Mouse (Mus musculus): Measurements from ENCODE around the gene Syk. TPM values are rescaled to one million over a fixed set of nuclear protein-coding genes. Genes with fewer than 3 reads are reported as not detected.
A peak's percentile ranks its signal among the peaks of the same experiment; 100 is the strongest.

Syk gene
- total RNA-seq, 1 experiment from 2014 or later, result 787 TPM

- peak; percentile 65 for ATAC-seq (ENCODE audit: extremely low read depth, insufficient number of reproducible peaks, low FRiP score, poor library complexity, severe bottlenecking)
Measured at GRCm38 (mm10) chr13:52624038-52624437, 41.1 kb downstream of the Syk start.

GRCm38 (mm10) chr13:52628602-52629001, 45.6 kb downstream of the Syk start:
- peak; percentile 37; the same call in 1 of the 2 replicates for ATAC-seq (ENCODE audit: extremely low read depth, insufficient number of reproducible peaks, low FRiP score, poor library complexity, severe bottlenecking)

- no peak for ATAC-seq (ENCODE audit: extremely low read depth, insufficient number of reproducible peaks, low FRiP score, poor library complexity, severe bottlenecking)
Measured at GRCm38 (mm10) chr13:52631624-52632023, 48.7 kb downstream of the Syk start.

DNA sequence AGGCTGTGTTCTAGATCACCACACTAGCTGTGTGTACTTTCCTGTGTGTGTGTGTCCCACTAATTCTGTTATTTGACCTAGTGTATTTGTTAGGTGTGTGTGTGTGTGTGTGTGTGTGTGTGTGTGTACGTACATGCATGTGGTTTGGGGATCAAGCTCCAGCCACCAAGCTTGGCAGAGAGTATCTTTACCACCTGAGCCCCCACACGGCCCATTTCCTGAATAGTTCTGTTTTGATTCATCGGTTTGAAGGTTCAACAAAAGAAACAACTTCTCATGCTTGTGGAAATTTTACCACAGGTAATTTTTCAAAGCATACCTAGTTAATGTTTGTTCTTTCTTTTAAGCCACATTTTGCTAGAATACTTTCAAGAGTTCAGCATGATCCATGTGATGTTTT, 52.5 kb downstream of the Syk start:
- ATAC-seq (ENCODE audit: extremely low read depth, insufficient number of reproducible peaks, low FRiP score, poor library complexity, severe bottlenecking), result no peak

GRCm38 (mm10) chr13:52636176-52636748, 53.3 kb downstream of the Syk start:
- peak; percentile 86 for ATAC-seq (ENCODE audit: extremely low read depth, insufficient number of reproducible peaks, low FRiP score, poor library complexity, severe bottlenecking)

DNA sequence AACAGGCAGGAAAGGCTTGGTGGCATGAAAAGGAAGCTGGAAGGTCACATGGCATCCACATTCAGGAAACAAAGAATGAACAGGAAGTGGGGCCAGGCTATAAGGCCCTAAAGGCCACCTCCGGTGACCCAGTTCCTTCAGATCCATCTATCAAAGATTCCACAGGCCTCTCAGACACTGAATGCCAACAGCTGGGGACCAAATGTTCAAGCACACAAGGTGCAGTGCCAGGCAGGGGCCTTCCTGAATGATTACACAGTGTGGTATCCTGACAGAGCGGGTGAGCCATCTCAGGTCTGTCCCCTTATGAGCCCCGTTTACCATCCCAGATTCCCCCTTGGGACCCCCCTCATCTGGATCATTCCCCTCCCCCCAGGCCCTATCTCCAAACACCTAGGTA, 63.6 kb downstream of the Syk start:
- ATAC-seq (ENCODE audit: extremely low read depth, insufficient number of reproducible peaks, low FRiP score, poor library complexity, severe bottlenecking), result no peak

- no peak for ATAC-seq (ENCODE audit: extremely low read depth, insufficient number of reproducible peaks, low FRiP score, poor library complexity, severe bottlenecking)
Measured at GRCm38 (mm10) chr13:52647996-52648712, 65.2 kb downstream of the Syk start.

DNA sequence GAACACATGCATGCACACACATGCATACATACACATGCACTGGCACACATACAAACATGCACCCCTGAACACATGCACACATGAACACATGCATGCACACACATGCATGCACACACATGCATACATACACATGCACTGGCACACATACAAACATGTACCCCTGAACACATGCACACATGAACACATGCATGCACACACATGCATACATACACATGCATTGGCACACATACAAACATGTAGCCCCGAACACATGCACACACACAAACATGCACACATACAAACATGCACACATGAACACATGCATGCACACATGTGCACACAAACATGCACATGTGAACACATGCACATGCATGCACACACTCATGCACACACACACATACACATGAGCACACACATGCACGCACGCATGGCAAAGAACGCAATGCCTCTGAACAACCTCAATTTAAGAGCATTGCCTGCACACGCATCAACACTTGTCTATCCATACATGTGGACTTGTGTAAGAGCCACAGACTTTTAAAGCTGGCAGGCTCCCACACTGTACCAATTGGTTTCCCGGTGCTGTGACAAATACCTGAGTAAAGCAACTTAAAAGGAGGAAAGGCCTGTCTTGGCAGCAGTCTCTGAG, 66.9 kb downstream of the Syk start:
- ATAC-seq (ENCODE audit: extremely low read depth, insufficient number of reproducible peaks, low FRiP score, poor library complexity, severe bottlenecking), result no peak

DNA sequence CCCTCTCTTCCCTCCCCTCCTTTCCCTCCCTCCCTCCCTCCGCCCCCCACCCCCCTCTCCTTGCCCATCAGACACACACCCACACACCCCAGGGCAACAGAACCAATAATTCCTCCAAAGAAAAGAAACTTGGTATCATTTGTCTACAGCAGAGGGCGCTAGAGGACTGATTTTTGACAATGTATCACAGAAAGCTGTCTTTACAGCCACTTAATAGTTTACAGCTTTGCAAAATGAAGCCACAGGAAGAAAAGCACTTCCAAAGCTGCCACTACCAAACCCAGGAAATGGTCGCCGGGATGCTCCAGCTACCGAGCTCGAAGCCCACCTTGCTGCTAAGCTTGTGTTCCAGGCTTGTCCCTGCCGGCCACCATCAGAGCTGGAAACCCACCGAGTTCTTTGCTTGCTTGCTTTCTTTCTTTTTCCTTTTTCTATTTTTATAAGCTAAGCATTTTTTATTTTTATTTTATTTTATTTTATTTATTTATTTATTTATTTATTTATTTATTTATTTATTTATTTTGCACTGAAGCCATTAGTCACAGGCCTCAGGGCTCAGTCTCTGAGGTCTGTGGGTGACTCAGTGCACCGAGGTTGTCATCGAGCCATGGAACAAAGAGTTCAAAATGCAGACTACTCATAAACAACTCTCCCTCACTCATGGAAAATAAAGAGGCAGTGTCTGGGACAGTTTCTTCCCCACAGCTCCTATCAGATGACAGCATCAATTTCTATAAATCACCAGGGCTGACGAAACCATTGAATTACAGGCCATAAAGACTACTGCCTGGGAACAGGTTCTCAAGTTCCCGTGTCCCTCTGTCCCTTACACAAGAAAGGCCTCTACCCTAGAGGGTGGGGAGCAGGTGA, 68.6 kb downstream of the Syk start:
- no peak for ATAC-seq (ENCODE audit: extremely low read depth, insufficient number of reproducible peaks, low FRiP score, poor library complexity, severe bottlenecking)

DNA sequence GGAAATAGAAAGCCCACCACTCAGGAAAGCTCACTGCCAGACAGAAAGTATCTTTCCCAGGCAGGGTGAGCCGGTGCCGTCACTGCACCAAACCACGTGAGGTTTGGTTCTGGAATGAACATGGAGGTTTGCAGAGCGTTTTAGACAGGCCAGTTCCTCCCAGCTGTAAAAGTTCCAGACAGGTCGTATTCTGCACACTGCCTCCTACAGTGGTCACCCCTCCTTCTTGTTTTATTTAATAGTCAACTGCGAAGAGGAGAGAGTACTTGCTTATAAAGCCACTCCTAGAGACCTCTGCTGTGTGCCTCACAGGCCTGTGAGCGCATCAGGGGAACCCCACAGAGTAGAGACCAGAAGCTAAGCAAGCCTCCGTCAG, 69.3 kb downstream of the Syk start:
- no peak for ATAC-seq (ENCODE audit: extremely low read depth, insufficient number of reproducible peaks, low FRiP score, poor library complexity, severe bottlenecking)

DNA sequence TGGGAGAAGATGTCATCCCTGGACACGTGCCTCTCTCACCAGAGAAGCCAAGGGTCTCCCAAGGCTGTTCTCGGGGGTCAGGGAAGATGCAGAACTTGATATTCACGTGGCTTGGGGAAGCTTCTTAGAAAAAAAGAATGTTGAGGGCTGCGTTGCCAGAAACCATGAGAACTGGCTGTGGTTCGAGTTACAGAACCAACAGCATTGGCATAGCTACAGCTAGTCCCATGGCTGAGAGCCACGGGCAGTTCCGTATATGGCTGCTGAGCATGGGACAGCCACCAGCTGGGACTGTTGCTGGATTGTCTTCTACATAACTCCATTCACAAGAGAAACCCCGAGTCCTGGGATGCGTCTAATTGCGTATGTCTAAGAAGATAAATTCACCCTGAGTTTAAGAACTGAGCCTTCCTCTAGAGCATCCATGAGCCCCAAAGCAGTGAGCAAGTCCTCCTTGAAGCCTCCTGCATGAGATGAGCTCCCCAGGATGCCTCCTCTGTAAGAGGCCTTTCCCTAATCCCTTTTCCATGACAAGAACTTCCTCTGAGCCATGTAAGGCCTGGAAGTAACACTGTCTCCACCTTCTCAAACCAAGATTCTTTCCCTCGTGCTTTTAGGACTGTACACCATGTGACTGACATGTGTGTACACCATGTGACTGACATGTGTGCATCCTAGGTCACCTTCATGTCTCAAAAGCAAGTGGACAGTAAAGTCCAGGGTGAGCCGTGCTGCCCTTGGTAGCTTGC, 71.3 kb downstream of the Syk start:
- no peak for ATAC-seq (ENCODE audit: extremely low read depth, insufficient number of reproducible peaks, low FRiP score, poor library complexity, severe bottlenecking)

GRCm38 (mm10) chr13:52654830-52655308, 71.9 kb downstream of the Syk start:
- no peak for ATAC-seq (ENCODE audit: extremely low read depth, insufficient number of reproducible peaks, low FRiP score, poor library complexity, severe bottlenecking)

- ATAC-seq (ENCODE audit: extremely low read depth, insufficient number of reproducible peaks, low FRiP score, poor library complexity, severe bottlenecking), result no peak
Measured at GRCm38 (mm10) chr13:52657966-52658365, 75.0 kb downstream of the Syk start.

- peak; percentile 73 for ATAC-seq (ENCODE audit: extremely low read depth, insufficient number of reproducible peaks, low FRiP score, poor library complexity, severe bottlenecking)
Measured at GRCm38 (mm10) chr13:52658477-52658876, 75.5 kb downstream of the Syk start.

DNA sequence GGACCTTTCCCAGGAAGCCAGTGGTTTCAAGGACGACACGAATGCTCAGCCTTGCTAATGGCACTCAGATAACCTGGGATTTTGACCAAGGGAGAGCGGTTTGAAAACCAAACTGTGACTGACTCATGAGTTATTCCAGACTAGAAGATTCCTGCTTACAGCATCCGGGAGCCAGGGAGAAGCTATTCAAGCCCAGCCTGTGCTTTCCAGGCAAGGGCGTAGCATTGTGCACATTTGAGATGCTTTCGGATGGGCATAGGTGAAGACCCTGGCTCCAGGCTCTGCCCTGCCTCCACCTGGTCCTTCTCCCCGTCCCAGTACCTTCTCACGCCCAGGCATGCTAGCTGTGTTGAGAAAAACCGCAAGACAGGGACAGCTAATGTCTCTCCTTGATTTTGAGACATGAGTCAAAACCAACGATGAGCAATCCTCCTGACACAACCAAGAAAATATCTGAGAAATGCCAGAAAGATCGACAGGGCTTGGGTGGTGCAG, 76.2 kb downstream of the Syk start:
- ATAC-seq (ENCODE audit: extremely low read depth, insufficient number of reproducible peaks, low FRiP score, poor library complexity, severe bottlenecking), result no peak

GRCm38 (mm10) chr13:52669889-52670288, 86.9 kb downstream of the Syk start:
- ATAC-seq (ENCODE audit: extremely low read depth, insufficient number of reproducible peaks, low FRiP score, poor library complexity, severe bottlenecking), result no peak

DNA sequence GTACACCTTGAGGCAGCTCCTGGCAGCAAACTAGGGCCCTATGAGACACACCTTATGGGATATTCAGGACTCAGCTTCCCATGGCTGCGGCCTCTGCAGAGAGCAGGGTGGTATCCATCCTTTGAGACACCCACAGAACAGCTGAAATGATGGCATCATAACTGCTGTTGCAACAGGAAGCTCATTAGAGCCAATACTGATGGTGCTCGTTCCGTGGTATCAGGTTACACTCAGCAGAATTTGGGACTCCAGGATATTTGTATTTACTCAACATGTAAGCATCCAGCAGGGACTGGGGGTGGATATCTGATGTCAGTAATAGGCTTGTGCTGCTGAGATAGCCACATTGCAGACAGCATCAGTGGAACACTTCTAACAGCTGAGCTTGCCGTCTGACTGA, 90.3 kb downstream of the Syk start:
- no peak for ATAC-seq (ENCODE audit: extremely low read depth, insufficient number of reproducible peaks, low FRiP score, poor library complexity, severe bottlenecking)

- ATAC-seq (ENCODE audit: extremely low read depth, insufficient number of reproducible peaks, low FRiP score, poor library complexity, severe bottlenecking), result no peak
Measured at GRCm38 (mm10) chr13:52673856-52674255, 90.9 kb downstream of the Syk start.

GRCm38 (mm10) chr13:52674839-52675238, 91.9 kb downstream of the Syk start:
- no peak for ATAC-seq (ENCODE audit: extremely low read depth, insufficient number of reproducible peaks, low FRiP score, poor library complexity, severe bottlenecking)

Data from neutrophil, adult 5-6 weeks (primary cell).